Mouse (Mus musculus) embryonic facial prominence, embryonic 12.5 days (tissue): Measurements from ENCODE around the gene Unc13d. TPM values are rescaled to one million over a fixed set of nuclear protein-coding genes. Genes with fewer than 3 reads are reported as not detected.

Source experiments
- polyA plus RNA-seq: library from polyadenylated mRNA; unstranded; fragments of >200 nt; fragmentation: Nextera tagmentation; extraction: Ambion mirVana; gene quantifications from 2 replicates; pipeline ENCODE4 v1.2.1, GENCODE M21; 2016

Unc13d gene
- polyA plus RNA-seq, 1 experiment from 2014 or later = 1.3 TPM

Other genes with a start within 250 kb of the Unc13d start
- 0.10 and 0.18 TPM in 2 replicates for gene Myo15b, start 219.6 kb downstream of the Unc13d start, polyA plus RNA-seq
- 1.8 and 2.4 TPM in 2 replicates for gene Smim5, start 178.0 kb downstream of the Unc13d start, polyA plus RNA-seq
- 1.00 and 1.7 TPM in 2 replicates for gene Smim6, start 165.9 kb downstream of the Unc13d start, polyA plus RNA-seq
- gene Sap30bp, start 144.7 kb downstream of the Unc13d start, polyA plus RNA-seq = 46.9 and 47.0 TPM in 2 replicates
- 26.3 and 28.7 TPM in 2 replicates for gene Recql5, start 144.5 kb downstream of the Unc13d start, polyA plus RNA-seq
- 4.1 and 4.2 TPM in 2 replicates for gene Itgb4, start 103.3 kb downstream of the Unc13d start, polyA plus RNA-seq
- gene Galk1, start 65.2 kb downstream of the Unc13d start, polyA plus RNA-seq = 165 and 169 TPM in 2 replicates
- gene H3f3b, start 50.0 kb downstream of the Unc13d start, polyA plus RNA-seq = 2,246 and 2,293 TPM in 2 replicates
- 43.6 and 44.1 TPM in 2 replicates for gene Unk, start 47.6 kb downstream of the Unc13d start, polyA plus RNA-seq
- gene Wbp2, start 9.0 kb upstream of the Unc13d start, polyA plus RNA-seq = 44.9 and 48.3 TPM in 2 replicates
- gene Trim47, start 49.2 kb upstream of the Unc13d start, polyA plus RNA-seq = 6.9 and 9.1 TPM in 2 replicates
- 2.3 and 2.6 TPM in 2 replicates for gene Trim65, start 53.2 kb upstream of the Unc13d start, polyA plus RNA-seq
- 83.7 and 89.2 TPM in 2 replicates for gene Mrpl38, start 60.9 kb upstream of the Unc13d start, polyA plus RNA-seq
- 61.2 and 61.3 TPM in 2 replicates for gene Fbf1, start 90.2 kb upstream of the Unc13d start, polyA plus RNA-seq
- gene Ten1, start 120.9 kb upstream of the Unc13d start, polyA plus RNA-seq = 66.5 and 71.9 TPM in 2 replicates
- 25.8 and 26.4 TPM in 2 replicates for gene Acox1, start 121.1 kb upstream of the Unc13d start, polyA plus RNA-seq
- 2.9 and 3.1 TPM in 2 replicates for gene Evpl, start 160.1 kb upstream of the Unc13d start, polyA plus RNA-seq
- gene Srp68, start 196.3 kb upstream of the Unc13d start, polyA plus RNA-seq = 105 and 107 TPM in 2 replicates
- 0.47 and 0.56 TPM in 2 replicates for gene Galr2, start 203.0 kb upstream of the Unc13d start, polyA plus RNA-seq
- gene Exoc7, start 229.3 kb upstream of the Unc13d start, polyA plus RNA-seq = 78.8 and 83.9 TPM in 2 replicates